Mouse (Mus musculus) C2C12 (cell line): Measurements from ENCODE around the gene Gm13178.

Experiments used
- CEBPB ChIP-seq: IDR thresholded peaks from one replicate; pipeline ENCODE4 v1.6.1; 2011; ENCODE audit warnings: low read depth, mild to moderate bottlenecking, control low read depth, moderate library complexity
- CTCF ChIP-seq: IDR thresholded peaks from one replicate; pipeline ENCODE4 v1.5.1; 2011; ENCODE audit not compliant: control insufficient read depth, insufficient read depth, insufficient read length
- FOSL1 ChIP-seq: IDR thresholded peaks from one replicate; pipeline ENCODE4 v1.8.0; 2011; ENCODE audit warnings: mild to moderate bottlenecking, low read length; ENCODE audit not compliant: poor library complexity, insufficient read depth, severe bottlenecking
- MAX ChIP-seq: IDR thresholded peaks from one replicate; pipeline ENCODE4 v1.6.1; 2011; ENCODE audit warnings: mild to moderate bottlenecking, control low read depth
- USF1 ChIP-seq: IDR thresholded peaks from one replicate; pipeline ENCODE4 v1.6.1; 2011; ENCODE audit warnings: low read depth, mild to moderate bottlenecking, control low read depth, moderate library complexity

GRCm38 (mm10) chr4:144718288-144718687 lies 2.9 kb downstream of the Gm13178 start:
- TF ChIP-seq CTCF = no peak
- no peak for TF ChIP-seq USF1
- TF ChIP-seq CEBPB = no peak
- no peak for TF ChIP-seq FOSL1
- no peak for TF ChIP-seq MAX
